Mouse (Mus musculus): ENCODE results near the gene Ctsz.

Ctsz gene

GRCm38 (mm10) chr2:174439961-174440360 lies 1.1 kb upstream of the Ctsz start:
- no peak for DNase-seq

GRCm38 (mm10) chr2:174439450-174439838 lies 605 bp upstream of the Ctsz start:
- no peak for DNase-seq

GRCm38 (mm10) chr2:174438181-174438580 lies 658 bp downstream of the Ctsz start:
- no peak for DNase-seq

- DNase-seq = peak; percentile 25
These were observed 1.2 kb downstream of the Ctsz start for GRCm38 (mm10) chr2:174437697-174437982.

- DNase-seq = no peak
These were observed 1.7 kb downstream of the Ctsz start for GRCm38 (mm10) chr2:174436916-174437696.

- DNase-seq = no peak
These were observed 2.6 kb downstream of the Ctsz start for GRCm38 (mm10) chr2:174436076-174436701.

- DNase-seq = no peak
These were observed 3.9 kb downstream of the Ctsz start for GRCm38 (mm10) chr2:174434943-174435342.

GRCm38 (mm10) chr2:174428996-174429591 lies 9.7 kb downstream of the Ctsz start:
- DNase-seq = no peak

GRCm38 (mm10) chr2:174428076-174428835 lies 10.6 kb downstream of the Ctsz start:
- DNase-seq = no peak

GRCm38 (mm10) chr2:174426856-174427255 lies 12.0 kb downstream of the Ctsz start:
- no peak for DNase-seq

- no peak for DNase-seq
These were observed 14.3 kb downstream of the Ctsz start for GRCm38 (mm10) chr2:174424301-174425085.

- no peak for DNase-seq
These were observed 17.7 kb downstream of the Ctsz start for GRCm38 (mm10) chr2:174421107-174421506.

- peak; percentile 98 for DNase-seq
These were observed 23.0 kb downstream of the Ctsz start, which contains the start of gene Nelfcd for GRCm38 (mm10) chr2:174415731-174416310. Gene Nelfcd (plus strand): TSS chr2:174415804.

GRCm38 (mm10) chr2:174415001-174415730 lies 23.7 kb downstream of the Ctsz start:
- no peak for DNase-seq

GRCm38 (mm10) chr2:174413127-174413526 lies 25.7 kb downstream of the Ctsz start:
- DNase-seq = no peak

GRCm38 (mm10) chr2:174410222-174410621 lies 28.6 kb downstream of the Ctsz start:
- no peak for DNase-seq

GRCm38 (mm10) chr2:174400396-174400795 lies 38.4 kb downstream of the Ctsz start:
- DNase-seq = no peak

- DNase-seq = no peak
These were observed 41.0 kb downstream of the Ctsz start for GRCm38 (mm10) chr2:174397881-174398280.

- no peak for DNase-seq
These were observed 41.8 kb downstream of the Ctsz start for GRCm38 (mm10) chr2:174397065-174397464.

- no peak for DNase-seq
These were observed 42.2 kb downstream of the Ctsz start for GRCm38 (mm10) chr2:174396643-174397042.

GRCm38 (mm10) chr2:174393383-174393782 lies 45.5 kb downstream of the Ctsz start:
- DNase-seq = no peak

- no peak for DNase-seq
These were observed 46.3 kb downstream of the Ctsz start for GRCm38 (mm10) chr2:174392554-174392953.

Data from thymus, postnatal 4 days (tissue).